Mouse (Mus musculus) liver, postnatal 0 days (tissue): ENCODE data around the gene Gm11554.
"Not testable (repeated sequence)": the region's sequence is repeated elsewhere in the genome, so short reads cannot be mapped to it uniquely, and the experiment has no call there.

Experiments
- CTCF ChIP-seq: sonication (generic); IDR thresholded peaks from 2 replicates; pipeline ENCODE4 v1.5.1; 2016; ENCODE audit warnings: antibody characterized with exemption, low read depth
- EP300 ChIP-seq: IDR thresholded peaks from 2 replicates; pipeline ENCODE4 v1.6.1; 2016; ENCODE audit warnings: antibody characterized with exemption, low read depth, mild to moderate bottlenecking

- TF ChIP-seq EP300, CTCF: not testable (repeated sequence)
Measured at GRCm38 (mm10) chr11:99798832-99799231, 5.4 kb downstream of the Gm11554 start, which contains the start of gene Gm11569.
